Mouse (Mus musculus): ENCODE data around the gene Shisa6. TPM values are rescaled to one million over a fixed set of nuclear protein-coding genes. Genes with fewer than 3 reads are reported as not detected.

Gene Shisa6
- polyA plus RNA-seq, 1 experiment from 2014 or later: 0.23 TPM

DNA sequence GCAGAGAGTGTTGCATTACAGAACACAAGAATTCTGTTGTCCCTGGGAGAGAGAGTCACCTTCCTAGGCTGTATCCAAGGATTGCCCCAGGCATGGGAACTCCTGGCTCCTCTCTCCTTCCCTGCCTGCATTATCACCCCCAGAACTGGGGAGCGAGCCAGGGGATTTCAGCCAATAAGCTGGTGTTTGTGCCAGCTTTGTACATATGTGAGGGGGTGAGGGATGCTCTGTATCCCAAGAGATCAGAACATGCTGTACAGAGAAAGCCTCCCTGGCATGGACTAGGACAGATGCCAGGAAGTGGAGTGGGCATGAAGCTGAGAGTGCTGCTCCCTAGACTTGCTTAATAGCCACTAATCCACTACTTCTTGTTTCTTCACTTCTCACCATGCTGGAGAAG, 303.6 kb downstream of the Shisa6 start:
- H3K9me3 ChIP-seq (replicated peaks): no peaks in the 10 kb centered on the region
- no peaks in the 10 kb centered on the region for H3K4me1 ChIP-seq (replicated peaks)
- 73% methylated on average over 1 of the region's 1 CpGs for WGBS
- no peaks in the 10 kb centered on the region for H3K27me3 ChIP-seq
- no peak overlapping the region for H3K9ac ChIP-seq
- no peak for ATAC-seq (replicated peaks; ENCODE audit: insufficient number of reproducible peaks, insufficient read depth, low FRiP score, low read depth)
- no peak overlapping the region for H3K27ac ChIP-seq
- H3K4me2 ChIP-seq: no peak overlapping the region
- H3K4me3 ChIP-seq: no peak overlapping the region
- H3K36me3 ChIP-seq: no peaks in the 10 kb centered on the region

DNA sequence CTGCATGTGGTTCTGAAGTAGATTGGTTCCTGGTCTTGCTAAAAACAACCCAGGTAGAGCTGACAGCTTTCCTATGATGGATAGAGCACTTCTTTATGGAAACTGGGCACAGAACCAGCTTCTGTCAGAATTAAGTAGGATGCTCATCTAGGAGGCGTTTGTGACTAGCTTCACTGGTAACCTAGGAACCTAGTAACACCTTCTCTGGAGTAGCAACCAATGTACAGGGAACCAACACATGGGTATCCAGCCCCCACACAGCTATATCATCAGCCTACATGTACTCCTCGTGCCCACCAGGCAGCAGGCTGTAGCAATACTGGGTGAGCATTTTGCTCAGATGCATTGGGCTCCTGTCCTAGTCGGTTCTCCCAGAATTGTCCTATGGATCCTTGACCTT, 307.3 kb downstream of the Shisa6 start:
- Histone ChIP-seq H3K4me2 (no peak overlapping the region), H3K36me3 (no peaks in the 10 kb centered on the region), H3K9me3 (replicated peaks) (no peaks in the 10 kb centered on the region), H3K4me3 (no peak overlapping the region), H3K27me3 (no peaks in the 10 kb centered on the region), H3K27ac (no peak overlapping the region), H3K4me1 (replicated peaks) (no peaks in the 10 kb centered on the region), H3K9ac (no peak overlapping the region)
- 82% methylated on average over 3 of the region's 3 CpGs for WGBS
- ATAC-seq (replicated peaks; ENCODE audit: insufficient number of reproducible peaks, insufficient read depth, low FRiP score, low read depth): no peak

DNA sequence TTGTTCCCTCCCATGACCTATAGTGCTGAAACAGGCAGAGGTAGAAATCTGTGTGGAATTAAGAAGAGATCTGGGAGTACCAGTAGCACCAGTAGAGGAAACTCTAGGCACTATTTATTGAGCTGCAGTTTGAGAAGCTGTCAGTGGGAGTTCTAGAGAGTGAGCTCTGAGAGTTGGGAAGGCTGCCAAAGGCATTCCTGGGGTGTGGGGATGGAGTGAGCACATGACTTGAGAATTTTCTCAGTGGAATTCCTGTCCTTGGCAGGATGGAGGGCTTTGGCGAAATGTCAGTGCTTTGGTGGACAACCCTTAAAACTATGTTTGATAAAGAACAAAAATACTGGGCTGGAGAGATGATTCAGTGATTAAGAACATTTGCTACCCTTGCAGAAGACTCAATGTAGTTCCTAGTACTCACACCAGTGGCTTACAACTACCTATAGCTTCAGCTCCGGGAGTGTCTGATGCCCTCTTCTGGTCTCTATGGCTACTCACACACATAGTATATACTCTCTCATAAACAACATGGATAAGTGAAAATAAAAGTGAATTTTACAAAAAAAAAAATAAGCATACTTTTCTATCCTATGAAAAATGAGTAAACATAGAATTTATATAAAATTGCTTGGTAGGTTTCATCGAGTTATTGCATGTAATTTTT, 337.0 kb downstream of the Shisa6 start:
- Histone ChIP-seq H3K4me1 (replicated peaks) (peaks cover 4% of the 10 kb centered on the region; the same call in 1 of the 2 replicates), H3K27me3 (no peaks in the 10 kb centered on the region), H3K27ac (peak overlapping the region; percentile 63), H3K9ac (no peak overlapping the region), H3K36me3 (no peaks in the 10 kb centered on the region), H3K9me3 (replicated peaks) (no peaks in the 10 kb centered on the region), H3K4me2 (no peak overlapping the region), H3K4me3 (no peak overlapping the region)
- WGBS: 57% methylated on average over 3 of the region's 3 CpGs
- peak; percentile 80 for ATAC-seq (replicated peaks; ENCODE audit: insufficient number of reproducible peaks, insufficient read depth, low FRiP score, low read depth)

DNA sequence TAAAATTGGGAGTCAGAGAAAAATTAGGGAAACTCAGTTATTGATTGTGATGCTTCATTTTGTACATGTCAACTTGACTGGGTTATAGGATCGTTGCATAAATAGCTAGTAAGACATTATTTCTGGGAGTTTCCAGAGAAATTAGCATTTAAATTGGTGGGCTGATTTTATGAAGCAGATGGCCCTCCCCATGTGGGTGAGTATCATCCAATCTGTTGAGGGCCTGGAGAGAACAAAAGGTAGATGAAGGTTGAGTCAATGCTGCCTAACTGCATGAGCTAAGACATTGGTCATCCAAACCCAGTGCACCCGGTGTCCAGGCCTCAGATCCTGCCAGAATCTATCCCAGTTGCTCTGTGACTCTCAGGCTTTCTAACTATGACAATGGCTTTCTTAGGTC, 337.6 kb downstream of the Shisa6 start:
- Histone ChIP-seq H3K36me3 (no peaks in the 10 kb centered on the region), H3K4me2 (no peak overlapping the region), H3K27me3 (no peaks in the 10 kb centered on the region), H3K4me1 (replicated peaks) (peaks cover 4% of the 10 kb centered on the region; the same call in 1 of the 2 replicates), H3K4me3 (no peak overlapping the region), H3K9me3 (replicated peaks) (no peaks in the 10 kb centered on the region), H3K9ac (no peak overlapping the region), H3K27ac (peak overlapping the region; percentile 62)
- no peak for ATAC-seq (replicated peaks; ENCODE audit: insufficient number of reproducible peaks, insufficient read depth, low FRiP score, low read depth)
- WGBS: 70% methylated on average over 2 of the region's 2 CpGs

DNA sequence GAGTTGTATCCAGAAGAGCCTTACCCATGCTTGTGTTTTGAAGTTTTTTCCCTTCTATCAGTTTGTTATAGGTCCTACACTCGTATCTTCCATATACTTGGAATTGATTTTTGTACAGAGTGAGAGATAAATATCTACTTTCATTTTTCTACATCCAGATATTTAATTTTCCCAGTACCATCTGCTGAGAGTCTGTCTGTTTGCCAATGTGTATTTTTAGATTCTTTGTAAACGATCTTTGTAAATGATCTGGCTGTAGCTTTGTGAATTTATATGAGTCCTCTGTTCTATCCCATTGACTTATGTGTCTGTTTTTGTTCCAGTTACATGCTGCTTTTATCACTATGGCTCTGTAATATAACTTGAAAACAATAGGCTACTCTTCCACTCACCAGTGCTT, 348.0 kb downstream of the Shisa6 start:
- no peak for ATAC-seq (replicated peaks; ENCODE audit: insufficient number of reproducible peaks, insufficient read depth, low FRiP score, low read depth)

DNA sequence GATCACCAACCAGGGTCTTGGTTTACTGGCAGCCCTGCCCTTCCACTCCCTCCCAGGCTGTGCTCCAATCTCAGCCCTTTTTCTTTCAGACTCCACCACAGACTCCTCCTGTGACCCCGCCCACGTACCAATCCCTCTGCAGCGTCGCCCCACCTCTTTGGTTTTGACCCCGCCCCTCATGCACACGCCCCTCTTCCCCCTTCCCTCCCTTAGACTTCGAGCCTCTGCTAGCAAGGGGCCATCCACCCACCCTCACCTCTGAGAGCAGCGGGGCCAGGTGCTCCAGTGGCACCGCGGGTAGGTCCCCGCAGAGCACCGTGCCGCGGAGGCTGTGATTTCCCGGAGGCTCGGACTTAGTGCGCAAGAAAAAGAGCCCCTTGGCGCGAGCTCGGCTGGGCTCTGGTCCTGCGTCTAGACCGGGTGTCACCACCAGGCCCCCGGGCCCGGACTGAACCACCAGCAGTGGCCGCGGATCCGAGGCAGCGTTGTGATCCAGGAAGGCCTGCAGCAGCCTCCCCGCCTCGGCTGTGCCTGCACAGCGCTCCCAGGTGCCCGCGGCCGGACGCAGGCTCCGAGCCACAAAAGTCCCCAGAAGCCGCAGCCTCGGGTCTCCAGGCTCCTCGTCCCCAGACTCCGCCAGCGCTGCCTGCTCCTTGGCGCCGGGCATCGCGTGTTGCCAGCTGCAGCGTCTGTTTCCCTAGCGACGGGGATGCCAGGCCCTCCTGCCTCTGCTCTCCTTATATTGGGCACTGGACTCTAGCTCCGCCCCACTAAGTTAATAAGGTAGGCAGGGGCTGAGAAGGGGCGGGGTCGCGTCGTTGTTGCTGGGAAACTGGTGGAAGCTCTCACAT, 357.7 kb downstream of the Shisa6 start, which contains the start of gene Dnah9:
Gene Dnah9 (minus strand): TSS at position 751 of the 851 bp plus-strand sequence.
- WGBS: under 1% methylated on average over 53 of the region's 53 CpGs
- peak; percentile 83 for ATAC-seq (replicated peaks; ENCODE audit: insufficient number of reproducible peaks, insufficient read depth, low FRiP score, low read depth)

More for the DNA sequence above, 348.0 kb downstream of the Shisa6 start:
- no peak overlapping the region for H3K4me2 ChIP-seq
- no peaks in the 10 kb centered on the region for H3K27me3 ChIP-seq
- H3K27ac ChIP-seq: no peak overlapping the region
- H3K36me3 ChIP-seq: no peaks in the 10 kb centered on the region
- no peak overlapping the region for H3K9ac ChIP-seq
- WGBS: 65% methylated on average over 2 of the region's 2 CpGs
- H3K9me3 ChIP-seq (replicated peaks): no peaks in the 10 kb centered on the region
- no peak overlapping the region for H3K4me3 ChIP-seq
- no peaks in the 10 kb centered on the region for H3K4me1 ChIP-seq (replicated peaks)

DNA sequence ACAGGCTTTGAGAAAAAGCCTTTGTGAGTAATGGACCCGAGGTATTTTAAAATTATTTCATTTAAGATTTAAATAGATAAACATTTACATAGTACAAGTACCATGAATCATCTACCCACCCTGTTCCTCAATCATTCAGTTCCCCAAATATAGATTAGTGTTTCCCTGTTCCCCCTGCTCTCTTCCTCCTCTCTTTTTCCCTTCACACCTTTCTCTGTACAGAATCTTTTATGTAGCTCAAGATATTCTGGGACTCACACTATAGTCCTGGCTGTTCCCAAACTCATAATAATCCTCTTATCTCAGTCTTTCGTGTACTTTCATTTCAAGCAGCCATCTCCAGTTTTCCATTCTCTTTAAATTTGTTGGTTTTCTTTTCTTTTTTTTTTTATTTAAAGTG, 361.7 kb downstream of the Shisa6 start:
- Histone ChIP-seq H3K9me3 (replicated peaks) (no peaks in the 10 kb centered on the region), H3K4me3 (no peak overlapping the region), H3K27me3 (peaks cover 16% of the 10 kb centered on the region), H3K36me3 (no peaks in the 10 kb centered on the region), H3K4me1 (replicated peaks) (peaks cover 8% of the 10 kb centered on the region), H3K9ac (no peak overlapping the region), H3K4me2 (no peak overlapping the region), H3K27ac (no peak overlapping the region)
- ATAC-seq (replicated peaks; ENCODE audit: insufficient number of reproducible peaks, insufficient read depth, low FRiP score, low read depth): no peak
- 61% methylated on average over 2 of the region's 2 CpGs for WGBS

More for the DNA sequence above, 357.7 kb downstream of the Shisa6 start, which contains the start of gene Dnah9:
- Histone ChIP-seq H3K4me3 (peak within 1 kb of the TSS; percentile 50), H3K9ac (peak within 1 kb of the TSS; percentile 47), H3K4me2 (peak within 1 kb of the TSS; percentile 95), H3K9me3 (replicated peaks) (no peaks in the 10 kb centered on the region), H3K27ac (no peak within 1 kb of the TSS; the same call in 1 of the 2 replicates), H3K4me1 (replicated peaks) (peaks cover 8% of the 10 kb centered on the region), H3K36me3 (no peaks in the 10 kb centered on the region), H3K27me3 (peaks cover 27% of the 10 kb centered on the region)
